Mouse (Mus musculus) heart, embryonic 16.5 days (tissue): ENCODE results near the gene Agtrap. TPM values are rescaled to one million over a fixed set of nuclear protein-coding genes. Genes with fewer than 3 reads are reported as not detected.

ENCODE experiments used
- polyA plus RNA-seq: library from polyadenylated mRNA; unstranded; fragments of >200 nt; fragmentation: Nextera tagmentation; extraction: Ambion mirVana; gene quantifications from 2 replicates; pipeline ENCODE4 v1.2.1, GENCODE M21; 2015

Agtrap gene
- polyA plus RNA-seq, 1 experiment from 2014 or later, result 17.9 TPM

Other genes with a start within 250 kb of the Agtrap start
- 4.7 and 5.2 TPM in 2 replicates for gene Zfp933, start 239.7 kb downstream of the Agtrap start, polyA plus RNA-seq
- gene Miip, start 219.2 kb downstream of the Agtrap start, polyA plus RNA-seq, result 33.9 and 36.8 TPM in 2 replicates
- 10.4 and 12.4 TPM in 2 replicates for gene Fv1, start 219.1 kb downstream of the Agtrap start, polyA plus RNA-seq
- 164 and 184 TPM in 2 replicates for gene Mfn2, start 183.3 kb downstream of the Agtrap start, polyA plus RNA-seq
- gene Plod1, start 151.3 kb downstream of the Agtrap start, polyA plus RNA-seq, result 58.5 and 62.7 TPM in 2 replicates
- gene 2510039O18Rik, start 147.1 kb downstream of the Agtrap start, polyA plus RNA-seq, result 12.1 and 14.2 TPM in 2 replicates
- gene Nppb, start 102.2 kb downstream of the Agtrap start, polyA plus RNA-seq, result 159 and 197 TPM in 2 replicates
- gene Nppa, start 87.3 kb downstream of the Agtrap start, polyA plus RNA-seq, result 4,431 and 6,649 TPM in 2 replicates
- gene Clcn6, start 49.2 kb downstream of the Agtrap start, polyA plus RNA-seq, result 6.8 and 7.1 TPM in 2 replicates
- 11.7 and 13.9 TPM in 2 replicates for gene Mthfr, start 49.0 kb downstream of the Agtrap start, polyA plus RNA-seq
- 35.5 and 36.0 TPM in 2 replicates for gene Mad2l2, start 42.4 kb upstream of the Agtrap start, polyA plus RNA-seq
- gene Draxin, start 42.7 kb upstream of the Agtrap start, polyA plus RNA-seq, result 0.02 TPM in 1 of 2 replicates, not detected in the other
- 21.7 and 24.4 TPM in 2 replicates for gene Fbxo6, start 64.1 kb upstream of the Agtrap start, polyA plus RNA-seq
- gene Fbxo44, start 72.5 kb upstream of the Agtrap start, polyA plus RNA-seq, result 32.4 and 33.8 TPM in 2 replicates
- gene Fbxo2, start 72.6 kb upstream of the Agtrap start, polyA plus RNA-seq, result 0.60 and 1.0 TPM in 2 replicates
- 0.03 TPM in 1 of 2 replicates, not detected in the other for gene Disp3, start 199.9 kb upstream of the Agtrap start, polyA plus RNA-seq